Mouse (Mus musculus): Measurements from ENCODE around the gene Tcf7l1.

DNA sequence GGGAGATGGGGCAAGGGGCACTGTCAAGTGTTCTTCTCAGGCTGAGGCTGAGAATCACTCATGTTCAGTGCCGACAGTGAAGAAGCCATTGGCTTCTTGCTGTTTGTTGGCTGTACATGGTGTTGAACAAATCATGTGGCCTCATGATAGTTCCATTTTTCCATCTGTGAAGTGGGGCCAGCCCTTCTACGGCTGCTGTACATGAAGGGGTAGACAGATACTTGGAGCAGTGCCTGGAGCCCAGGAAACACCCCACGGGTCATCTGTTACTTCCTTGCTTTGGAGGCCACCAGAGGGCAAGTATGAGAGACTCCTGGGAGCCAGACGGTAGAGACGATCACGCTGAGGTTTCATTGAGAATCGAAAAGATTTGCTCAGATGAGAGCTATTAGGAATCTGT, 46.7 kb downstream of the Tcf7l1 start:
- TF ChIP-seq CTCF (IDR thresholded peaks at IDR 0.05), result no peak; the same call in 1 of the 2 replicates
- no peak for TF ChIP-seq EP300 (IDR thresholded peaks at IDR 0.05)
